Mouse (Mus musculus) cerebellum, adult 11-12 months (tissue): ENCODE measurements around the gene Ttf1.
A peak's percentile ranks its signal among the peaks of the same experiment; 100 is the strongest.
"Not testable (repeated sequence)": the region's sequence is repeated elsewhere in the genome, so short reads cannot be mapped to it uniquely, and the experiment has no call there.

Source experiments
- DNase-seq: peaks from one replicate; pipeline ENCODE4 v3.0.0; 2022

The Ttf1 gene

GRCm38 (mm10) chr2:29065796-29066195 is 5.7 kb downstream of the Ttf1 start:
- no peak for DNase-seq

DNA sequence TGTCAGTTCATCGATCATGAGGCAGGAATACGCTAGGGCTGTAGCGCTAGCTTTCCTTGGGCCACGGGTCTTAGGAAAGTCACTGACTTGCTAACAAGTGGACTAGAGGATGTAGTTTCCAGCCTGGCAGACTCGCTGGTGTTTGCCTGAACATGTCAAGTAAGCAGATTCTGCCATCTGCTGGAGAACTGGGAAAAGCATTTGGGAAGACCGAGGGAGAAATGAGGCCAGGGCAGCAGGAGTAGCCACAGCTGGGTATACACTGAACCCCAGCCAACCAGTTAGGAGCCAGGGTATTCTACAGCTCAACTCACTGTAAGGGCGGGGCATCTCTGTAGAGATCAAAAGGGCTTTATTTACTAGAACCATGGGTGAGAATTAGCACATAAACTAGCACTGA is 6.3 kb downstream of the Ttf1 start:
- no peak for DNase-seq

DNA sequence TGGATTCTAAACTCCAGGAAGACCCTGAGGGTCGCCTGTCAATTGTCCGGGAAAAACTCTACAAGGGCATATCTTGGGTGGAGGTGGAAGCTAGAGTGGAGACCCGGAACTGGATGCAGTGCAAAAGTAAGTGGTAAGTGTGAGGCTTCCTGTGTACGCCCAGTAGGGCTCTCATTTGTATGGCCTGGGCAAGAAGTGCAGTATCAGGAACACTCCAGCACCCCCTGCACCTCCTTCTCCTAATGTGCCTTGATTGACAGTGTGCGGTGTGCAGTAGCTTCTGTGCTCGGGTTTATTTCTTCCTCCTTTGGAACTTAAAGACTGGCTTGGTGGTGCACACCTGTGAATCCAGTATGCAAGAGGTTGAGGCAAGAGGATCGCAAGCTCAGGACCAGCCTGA is 14.6 kb downstream of the Ttf1 start:
- no peak for DNase-seq

DNA sequence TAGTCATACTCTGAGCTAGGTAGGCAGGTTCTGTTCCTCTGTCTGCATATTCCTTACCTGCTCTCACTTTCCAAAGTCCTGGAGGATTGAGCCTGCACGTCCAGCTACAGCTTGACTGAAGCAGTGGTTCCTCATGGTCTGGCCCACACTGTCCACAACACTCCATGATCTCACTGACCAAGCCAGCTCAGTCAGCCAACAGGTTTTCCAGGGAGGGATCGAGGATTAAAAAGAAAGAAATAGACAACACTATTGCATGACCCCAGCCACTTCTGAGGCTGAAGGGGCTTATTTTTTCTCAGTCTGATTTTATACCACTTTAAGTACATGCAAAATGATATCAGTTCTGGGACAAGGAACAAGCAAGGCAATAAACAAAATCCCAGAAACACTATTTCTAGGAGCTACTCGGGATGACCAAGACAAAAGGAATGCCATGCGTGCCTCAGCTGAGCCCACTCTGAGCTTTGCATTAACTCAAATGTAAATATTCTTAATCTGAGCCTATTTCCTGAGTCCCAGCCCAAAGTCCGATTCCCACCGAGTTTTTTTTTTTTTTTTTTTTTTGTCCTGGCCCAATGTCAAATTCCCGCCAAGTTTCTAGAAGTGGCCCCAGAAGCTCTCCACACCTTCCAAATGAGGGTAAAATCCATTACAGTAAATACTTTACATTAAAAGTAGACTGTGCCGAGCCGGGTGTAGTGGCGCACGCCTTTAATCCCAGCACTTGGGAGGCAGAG is 15.4 kb downstream of the Ttf1 start:
- no peak for DNase-seq

GRCm38 (mm10) chr2:29076226-29076625 is 16.2 kb downstream of the Ttf1 start:
- DNase-seq: no peak

- no peak for DNase-seq
Observed at GRCm38 (mm10) chr2:29081965-29082364, 21.9 kb downstream of the Ttf1 start.

GRCm38 (mm10) chr2:29086026-29086425 is 26.0 kb downstream of the Ttf1 start:
- no peak for DNase-seq

DNA sequence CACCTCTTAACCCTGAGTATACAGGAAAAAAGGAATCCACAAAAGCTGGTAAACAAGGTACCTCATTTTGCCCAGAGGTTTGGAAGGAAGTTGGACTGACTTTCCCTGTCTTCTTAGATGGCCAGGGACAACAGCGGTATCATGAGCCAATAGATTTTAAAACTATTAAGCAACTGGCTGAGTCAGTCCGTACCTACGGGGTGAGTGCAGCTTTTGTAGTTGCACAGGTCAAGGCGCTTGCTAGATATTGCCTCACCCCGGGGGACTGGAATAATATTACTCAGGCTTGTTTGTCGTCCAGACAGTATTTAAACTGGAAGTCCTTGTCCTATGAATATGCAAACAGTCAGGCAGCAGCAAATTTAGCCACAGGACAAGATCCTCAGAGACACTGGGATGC is 29.2 kb downstream of the Ttf1 start:
- DNase-seq: not testable (repeated sequence)

- no peak for DNase-seq
Observed at GRCm38 (mm10) chr2:29095674-29096073, 35.6 kb downstream of the Ttf1 start.

- no peak for DNase-seq
Observed at GRCm38 (mm10) chr2:29096751-29097150, 36.7 kb downstream of the Ttf1 start.

DNA sequence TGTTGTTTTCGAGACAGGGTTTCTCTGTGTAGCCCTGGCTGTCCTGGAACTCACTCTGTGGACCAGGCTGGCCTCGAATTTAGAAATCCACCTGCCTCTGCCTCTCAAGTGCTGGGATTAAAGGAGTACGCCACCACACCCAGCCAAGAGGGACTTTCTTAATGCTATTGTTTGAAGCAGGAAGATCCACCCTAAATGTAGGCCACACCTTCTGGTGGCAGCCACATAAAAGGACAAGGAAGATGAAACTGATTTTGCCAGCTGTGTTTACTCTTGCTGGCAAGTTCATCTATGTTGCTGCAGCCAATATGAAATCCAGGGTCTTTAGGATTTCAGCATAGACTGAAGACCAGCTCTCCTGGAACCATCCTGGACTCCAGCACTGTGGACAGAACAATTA is 37.4 kb downstream of the Ttf1 start:
- no peak for DNase-seq

DNA sequence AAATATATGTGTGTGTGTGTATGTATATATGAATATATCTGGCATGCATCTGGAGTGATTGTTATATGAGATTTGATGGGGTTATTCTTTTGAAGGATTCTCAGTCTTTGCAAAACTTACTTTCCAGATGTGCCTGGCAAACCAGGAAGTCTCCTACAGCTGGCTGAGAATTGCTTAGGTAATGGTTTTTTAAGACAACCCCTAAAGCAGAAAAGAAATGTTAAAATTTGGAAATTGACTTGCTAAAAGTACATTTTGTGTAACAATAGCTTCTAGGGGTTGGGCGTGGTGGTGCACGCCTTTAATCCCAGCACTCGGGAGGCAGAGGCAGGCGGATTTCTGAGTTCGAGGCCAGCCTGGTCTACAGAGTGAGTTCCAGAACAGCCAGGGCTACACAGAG is 37.9 kb downstream of the Ttf1 start:
- not testable (repeated sequence) for DNase-seq

- DNase-seq: no peak
Observed at GRCm38 (mm10) chr2:29098786-29099185, 38.7 kb downstream of the Ttf1 start.

DNA sequence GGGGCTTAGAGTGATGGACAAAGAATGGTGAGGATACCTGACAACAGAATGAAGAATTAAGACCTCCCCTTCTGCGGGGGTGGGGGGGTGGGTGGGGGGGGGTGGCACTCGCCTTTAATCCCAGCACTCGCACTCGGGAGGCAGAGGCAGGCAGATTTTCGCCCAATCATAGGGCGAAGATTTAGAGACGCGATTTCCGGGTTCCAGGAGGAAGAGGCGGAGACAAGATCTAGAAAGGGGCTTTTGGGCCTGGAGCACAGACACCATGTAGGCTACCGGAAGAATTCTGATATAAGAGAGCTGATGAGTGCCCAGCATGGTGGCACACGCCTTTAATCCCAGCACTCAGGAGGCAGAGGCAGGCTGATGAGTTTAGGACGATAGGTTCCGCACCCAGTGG is 39.6 kb downstream of the Ttf1 start:
- no peak for DNase-seq

GRCm38 (mm10) chr2:29100822-29101534 is 40.9 kb downstream of the Ttf1 start:
- no peak for DNase-seq

DNA sequence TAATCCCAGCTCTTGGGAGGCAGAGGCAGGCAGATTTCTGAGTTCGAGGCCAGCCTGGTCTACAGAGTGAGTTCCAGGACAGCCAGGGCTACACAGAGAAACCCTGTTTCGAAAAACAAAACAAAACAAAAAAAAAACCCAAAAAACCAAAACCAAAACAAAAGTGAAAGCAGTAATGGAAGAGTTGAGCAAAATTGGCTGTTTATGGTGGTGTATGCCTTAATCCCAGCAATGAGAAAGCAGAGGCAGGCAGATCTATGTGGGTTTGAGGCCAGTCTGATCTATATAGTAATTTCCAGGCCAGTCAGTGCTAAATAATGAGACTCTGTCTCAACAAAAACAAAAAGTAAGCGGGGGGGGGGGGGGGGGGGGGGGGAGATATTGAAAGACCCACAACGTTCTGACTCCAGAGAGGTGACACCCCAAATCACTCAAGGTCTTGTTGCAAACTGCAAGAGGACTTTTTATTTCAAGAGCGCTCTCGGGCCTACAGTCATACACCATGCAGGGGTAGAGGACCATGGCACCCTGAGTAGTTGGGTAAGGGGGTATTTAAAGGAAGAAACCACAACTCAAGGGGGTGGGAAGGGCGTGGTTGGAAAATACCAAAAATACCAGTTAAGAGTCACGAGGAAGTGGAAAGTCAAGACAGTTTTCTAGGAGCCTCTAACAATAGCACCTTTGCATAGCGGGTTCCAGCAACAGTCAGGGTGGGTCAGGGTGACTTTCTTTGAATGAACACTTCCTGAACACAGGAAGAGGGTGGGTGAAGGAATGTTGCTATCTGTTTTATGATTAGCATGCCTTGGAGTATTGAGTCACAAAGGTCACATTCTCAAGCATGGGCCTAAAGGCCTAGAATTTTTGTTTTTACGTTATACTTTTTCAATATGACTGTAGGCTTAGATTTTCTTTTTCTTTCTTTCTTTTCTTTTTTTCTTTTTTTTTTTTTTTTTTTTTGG is 42.6 kb downstream of the Ttf1 start:
- DNase-seq: not testable (repeated sequence)

DNA sequence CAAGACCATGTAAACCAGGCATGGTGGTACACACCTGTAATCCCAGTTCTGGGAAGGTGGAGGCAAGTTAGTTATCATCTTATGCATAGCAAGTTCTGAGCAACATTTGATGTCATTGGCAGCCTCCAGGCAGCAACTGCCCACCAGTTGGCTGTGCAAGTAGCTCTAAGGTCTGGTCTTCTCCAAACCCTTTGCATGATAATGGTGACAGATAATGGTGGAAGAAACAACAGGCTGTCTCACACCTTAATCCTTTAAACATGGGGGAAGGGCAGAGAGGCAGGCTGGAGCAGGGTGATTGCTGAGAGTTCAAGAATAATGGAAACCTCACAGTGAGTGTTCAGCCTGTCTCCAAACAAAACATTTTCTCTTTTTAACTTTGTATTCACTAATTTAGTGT is 60.9 kb downstream of the Ttf1 start:
- DNase-seq: no peak

- DNase-seq: peak; percentile 37
Observed at GRCm38 (mm10) chr2:29122446-29122845, 62.4 kb downstream of the Ttf1 start.

- DNase-seq: peak; percentile 49
Observed at GRCm38 (mm10) chr2:29123907-29124569, 64.0 kb downstream of the Ttf1 start, which contains the start of gene Setx. Gene Setx (plus strand): TSS chr2:29124181.

DNA sequence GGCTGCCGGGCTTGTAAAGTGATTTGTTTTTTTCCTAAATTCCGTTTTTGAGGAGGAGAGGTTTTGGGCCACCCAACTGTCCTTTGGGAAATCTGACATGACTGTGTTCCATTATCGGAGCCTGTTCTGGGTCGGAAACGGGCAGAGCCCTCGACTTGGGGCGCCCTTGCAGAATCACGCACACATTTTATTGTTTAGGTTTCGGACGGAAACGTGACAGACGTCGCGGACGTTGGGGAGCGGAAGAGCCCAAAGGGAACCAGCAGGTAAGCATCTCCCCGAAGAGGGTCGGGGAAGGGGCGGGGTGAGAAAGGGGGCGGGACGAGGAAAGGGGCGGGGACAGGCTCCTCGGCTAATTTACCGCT is 64.5 kb downstream of the Ttf1 start:
- no peak for DNase-seq

DNA sequence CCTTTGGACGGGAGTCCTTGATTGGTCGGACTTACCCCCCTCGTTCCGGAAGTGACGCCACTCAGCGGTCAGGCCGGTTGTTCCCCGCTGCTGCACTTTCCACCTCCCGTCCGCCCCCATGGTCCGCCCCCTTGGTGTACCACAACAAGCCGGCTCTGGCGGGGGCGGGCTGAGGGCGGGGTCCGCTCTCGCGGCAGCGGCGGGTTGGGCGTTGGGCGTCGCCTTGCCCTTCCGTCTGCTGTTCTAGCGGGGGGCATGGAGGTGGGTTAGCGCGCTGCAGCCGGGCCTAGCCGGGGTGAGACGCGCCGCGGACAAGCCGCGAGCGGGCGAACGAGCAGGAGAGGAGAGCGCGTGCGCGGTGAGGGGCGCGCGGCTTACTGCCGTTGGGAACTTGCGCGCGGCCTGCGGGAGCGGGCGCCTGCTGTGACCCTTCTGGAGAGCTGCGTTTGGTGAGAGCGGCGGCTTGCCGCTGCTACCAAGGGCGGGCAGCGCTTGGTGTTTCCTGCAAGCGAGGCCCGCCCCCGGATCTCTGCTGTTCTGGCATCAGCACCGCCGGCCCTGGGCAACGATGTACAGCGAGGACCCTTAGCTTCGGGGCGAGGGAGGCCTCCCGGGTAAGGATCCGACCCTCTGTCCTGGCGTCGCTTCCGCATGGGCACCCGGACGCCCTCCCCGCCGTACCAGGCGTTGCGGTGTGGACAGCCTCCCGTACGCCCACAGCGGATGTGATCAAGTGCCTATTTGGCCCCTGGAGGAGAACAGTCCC is 65.1 kb downstream of the Ttf1 start:
- DNase-seq: peak; percentile 99
